Mouse (Mus musculus) activated CD4-positive, CD25-positive, alpha-beta regulatory T cell, adult 4 months (primary cell): ENCODE results near the gene Nlrc5. TPM values are rescaled to one million over a fixed set of nuclear protein-coding genes. Genes with fewer than 3 reads are reported as not detected.

Experiments
- ATAC-seq: one replicate; pipeline ENCODE4 v1.8.0; 2017
- polyA plus RNA-seq, 2 experiments: library from polyadenylated mRNA; unstranded; fragments of 100-300 nt; shearing (Covaris generic); gene quantifications; one replicate each; pipeline ENCODE4 v1.2.1; 2017

Nlrc5 gene
- polyA plus RNA-seq, 2 experiments from 2014 or later: 141 to 153 TPM

GRCm38 (mm10) chr8:94471281-94471680 lies 37.1 kb downstream of the Nlrc5 start:
- no peak for ATAC-seq

- no peak for ATAC-seq
Observed at GRCm38 (mm10) chr8:94472741-94473140, 38.6 kb downstream of the Nlrc5 start.

- ATAC-seq: no peak
Observed at GRCm38 (mm10) chr8:94473431-94473830, 39.3 kb downstream of the Nlrc5 start.

- no peak for ATAC-seq
Observed at GRCm38 (mm10) chr8:94475786-94476185, 41.6 kb downstream of the Nlrc5 start.

- no peak for ATAC-seq
Observed at GRCm38 (mm10) chr8:94476846-94477245, 42.7 kb downstream of the Nlrc5 start.

- ATAC-seq: no peak
Observed at GRCm38 (mm10) chr8:94482051-94482450, 47.9 kb downstream of the Nlrc5 start.

GRCm38 (mm10) chr8:94485288-94485687 lies 51.1 kb downstream of the Nlrc5 start:
- ATAC-seq: peak; percentile 24

- no peak for ATAC-seq
Observed at GRCm38 (mm10) chr8:94485882-94486281, 51.7 kb downstream of the Nlrc5 start.

- no peak for ATAC-seq
Observed at GRCm38 (mm10) chr8:94488016-94488415, 53.9 kb downstream of the Nlrc5 start.

- ATAC-seq: no peak
Observed at GRCm38 (mm10) chr8:94489809-94490483, 55.8 kb downstream of the Nlrc5 start.

- ATAC-seq: peak; percentile 67
Observed at GRCm38 (mm10) chr8:94492021-94492681, 58.0 kb downstream of the Nlrc5 start.

GRCm38 (mm10) chr8:94493240-94493639 lies 59.1 kb downstream of the Nlrc5 start:
- no peak for ATAC-seq

- no peak for ATAC-seq
Observed at GRCm38 (mm10) chr8:94515430-94516208, 81.5 kb downstream of the Nlrc5 start.

GRCm38 (mm10) chr8:94516209-94516593 lies 82.0 kb downstream of the Nlrc5 start:
- no peak for ATAC-seq

- no peak for ATAC-seq
Observed at GRCm38 (mm10) chr8:94516766-94517165, 82.6 kb downstream of the Nlrc5 start.

GRCm38 (mm10) chr8:94518331-94518730 lies 84.2 kb downstream of the Nlrc5 start:
- no peak for ATAC-seq

- no peak for ATAC-seq
Observed at GRCm38 (mm10) chr8:94519021-94519420, 84.9 kb downstream of the Nlrc5 start.

- no peak for ATAC-seq
Observed at GRCm38 (mm10) chr8:94521481-94521880, 87.3 kb downstream of the Nlrc5 start.

- no peak for ATAC-seq
Observed at GRCm38 (mm10) chr8:94522482-94522881, 88.3 kb downstream of the Nlrc5 start.

GRCm38 (mm10) chr8:94524554-94524953 lies 90.4 kb downstream of the Nlrc5 start:
- ATAC-seq: no peak

- no peak for ATAC-seq
Observed at GRCm38 (mm10) chr8:94527178-94527577, 93.0 kb downstream of the Nlrc5 start.

GRCm38 (mm10) chr8:94528245-94528644 lies 94.1 kb downstream of the Nlrc5 start:
- ATAC-seq: no peak

GRCm38 (mm10) chr8:94529875-94530274 lies 95.7 kb downstream of the Nlrc5 start:
- no peak for ATAC-seq

- no peak for ATAC-seq
Observed at GRCm38 (mm10) chr8:94530643-94531042, 96.5 kb downstream of the Nlrc5 start.
